Mouse (Mus musculus) megakaryocyte, embryonic 14.5 days (primary cell): ENCODE measurements around the gene Dpp6.

Experiments used
- FLI1 ChIP-seq: IDR thresholded peaks from 2 replicates; pipeline ENCODE4 v1.6.1; 2012; ENCODE audit warnings: low read length, inconsistent platforms, mixed read lengths
- GATA1 ChIP-seq: IDR thresholded peaks from 3 replicates; pipeline ENCODE4 v1.6.1; 2012; ENCODE audit warnings: mixed read lengths, low read length, inconsistent platforms, borderline replicate concordance

DNA sequence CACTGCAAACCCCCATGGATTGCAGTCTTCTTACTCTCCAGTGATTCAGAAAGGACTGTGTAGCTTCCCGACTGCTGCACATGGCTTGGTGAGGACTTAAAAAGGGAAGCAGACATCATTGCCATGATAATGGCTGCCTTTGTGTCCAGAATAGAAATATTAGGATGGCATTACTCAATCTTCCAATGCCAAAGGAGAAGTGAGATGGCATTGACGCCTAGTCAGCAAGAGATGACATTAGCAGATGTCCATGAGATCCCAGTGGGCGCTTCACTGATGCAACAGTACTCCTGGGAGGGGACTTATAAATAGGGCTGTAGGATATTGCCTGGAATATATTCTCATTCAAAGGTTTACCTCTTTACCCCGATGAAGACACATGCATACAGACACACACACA, 368.0 kb downstream of the Dpp6 start:
- TF ChIP-seq FLI1 = no peak
- TF ChIP-seq GATA1 = no peak
